Mouse (Mus musculus): ENCODE measurements around the gene Mfap1a. TPM values are rescaled to one million over a fixed set of nuclear protein-coding genes. Genes with fewer than 3 reads are reported as not detected.

Mfap1a gene
- 57.1 TPM for polyA plus RNA-seq (2015; fragmentation: Illumina TruSeq; extraction: RNeasy Lipid Tissue Mini Kit (QIAGEN cat#74804); ENCODE audit: insufficient read depth, low replicate concordance)

DNA sequence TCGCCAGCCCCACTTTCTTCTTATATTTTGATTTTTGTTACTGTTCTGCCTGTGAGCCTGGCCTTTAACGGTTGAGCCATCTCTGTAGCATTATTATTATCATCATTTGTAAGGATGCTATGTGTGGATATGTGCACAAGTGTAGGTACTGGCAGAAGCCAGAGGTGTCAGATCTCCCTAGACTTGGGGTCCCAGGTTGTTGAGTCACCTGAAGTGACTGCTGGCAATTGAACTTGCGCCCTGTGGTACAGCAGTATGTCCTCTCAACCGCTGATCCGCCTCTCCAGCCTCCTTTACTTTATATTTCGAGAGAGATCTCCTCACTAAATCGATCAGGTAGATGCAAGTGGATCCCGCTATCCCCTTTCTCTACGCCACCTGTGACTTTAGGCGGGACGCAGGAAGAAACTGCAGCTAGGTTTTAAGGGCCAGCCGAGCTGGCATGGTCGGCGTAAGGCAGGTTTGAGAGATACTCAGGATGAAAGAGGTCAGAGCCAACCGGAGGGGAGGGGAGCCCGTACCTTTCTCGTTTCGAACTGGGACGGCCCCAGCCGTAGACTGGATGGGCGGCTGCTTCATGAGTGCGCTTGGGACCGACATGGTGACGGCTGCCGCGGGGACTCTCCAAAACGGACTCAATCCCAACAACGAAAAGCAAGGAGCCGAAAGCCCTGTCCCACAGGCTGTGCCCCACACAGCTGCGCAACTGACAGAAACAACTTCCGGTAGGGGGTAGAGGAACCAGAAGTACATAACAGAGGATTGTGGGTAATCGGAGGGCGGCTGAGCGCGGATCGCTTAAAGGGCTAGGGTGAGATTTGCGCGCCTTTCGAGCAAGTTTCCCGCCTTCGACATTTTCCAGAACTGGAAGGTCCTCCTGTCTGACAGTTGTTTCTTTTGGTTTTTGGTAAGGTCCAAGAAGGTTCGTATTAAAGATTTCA lies at the start of gene Mfap1a, which contains the start of gene Wdr76:
TSS of gene Mfap1a (minus strand) at position 724 of the 941 bp plus-strand sequence.
TSS of gene Wdr76 (plus strand) at position 782 of the 941 bp plus-strand sequence.

DNA sequence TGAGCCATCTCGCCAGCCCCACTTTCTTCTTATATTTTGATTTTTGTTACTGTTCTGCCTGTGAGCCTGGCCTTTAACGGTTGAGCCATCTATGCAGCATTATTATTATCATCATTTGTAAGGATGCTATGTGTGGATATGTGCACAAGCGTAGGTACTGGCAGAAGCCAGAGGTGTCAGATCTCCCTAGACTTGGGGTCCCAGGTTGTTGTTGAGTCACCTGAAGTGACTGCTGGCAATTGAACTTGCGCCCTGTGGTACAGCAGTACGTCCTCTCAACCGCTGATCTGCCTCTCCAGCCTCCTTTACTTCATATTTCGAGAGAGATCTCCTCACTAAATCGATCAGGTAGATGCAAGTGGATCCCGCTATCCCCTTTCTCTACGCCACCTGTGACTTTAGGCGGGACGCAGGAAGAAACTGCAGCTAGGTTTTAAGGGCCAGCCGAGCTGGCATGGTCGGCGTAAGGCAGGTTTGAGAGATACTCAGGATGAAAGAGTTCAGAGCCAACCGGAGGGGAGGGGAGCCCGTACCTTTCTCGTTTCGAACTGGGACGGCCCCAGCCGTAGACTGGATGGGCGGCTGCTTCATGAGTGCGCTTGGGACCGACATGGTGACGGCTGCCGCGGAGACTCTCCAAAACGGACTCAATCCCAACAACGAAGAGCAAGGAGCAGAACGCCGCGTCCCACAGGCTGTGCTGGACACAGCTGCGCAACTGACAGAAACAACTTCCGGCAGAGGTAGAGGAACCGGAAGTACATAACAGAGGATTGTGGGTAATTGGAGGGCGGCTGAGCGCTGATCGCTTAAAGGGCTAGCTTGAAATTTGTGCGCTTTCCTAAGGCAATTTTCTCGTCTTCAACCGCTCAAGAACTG lies 32.9 kb downstream of the Mfap1a start, which contains the start of gene Mfap1b:
TSS of gene Mfap1b (minus strand) at position 767 of the 879 bp plus-strand sequence.

DNA sequence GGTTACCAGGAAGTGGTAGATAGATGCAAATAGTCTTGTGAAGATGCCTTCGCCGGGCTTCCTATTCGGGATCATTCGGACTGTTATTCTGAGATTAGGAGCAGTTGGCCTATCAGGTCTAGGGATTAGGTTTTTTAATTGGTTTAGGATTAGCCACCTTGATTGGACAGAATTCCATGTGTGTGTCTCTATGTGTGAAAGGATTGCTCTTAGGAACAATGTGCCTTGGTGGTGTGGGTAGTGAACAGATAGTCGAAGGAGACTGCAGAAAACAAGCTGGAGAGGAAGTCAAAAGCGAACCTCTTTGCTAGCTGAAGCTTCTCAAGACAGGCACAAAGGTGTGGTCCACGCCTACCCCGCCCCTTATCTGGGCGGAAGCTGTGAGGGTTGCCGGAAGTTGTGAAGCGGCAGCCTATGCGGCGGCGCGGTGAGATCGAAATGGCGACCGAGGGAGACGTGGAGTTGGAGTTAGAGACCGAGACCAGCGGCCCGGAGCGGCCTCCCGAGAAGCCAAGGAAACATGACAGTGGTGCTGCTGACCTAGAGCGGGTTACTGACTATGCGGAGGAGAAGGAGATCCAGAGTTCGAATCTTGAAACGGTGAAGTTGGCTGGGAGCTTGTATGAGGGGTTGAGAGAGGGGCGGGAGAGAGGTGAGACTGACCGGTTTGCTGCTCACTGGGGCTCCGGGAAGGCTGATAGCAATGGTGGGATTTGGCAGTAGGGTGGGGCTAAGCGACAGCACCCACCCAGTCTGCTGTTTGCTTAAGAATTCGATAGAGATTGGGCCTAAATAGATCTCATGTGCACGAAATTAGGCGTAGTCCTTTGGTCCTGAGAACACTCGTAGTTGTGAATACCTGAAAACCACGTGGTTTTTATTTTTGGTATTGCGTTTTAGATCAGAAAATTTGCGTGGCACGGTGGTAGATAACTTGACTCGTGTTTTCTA lies 49.5 kb downstream of the Mfap1a start, which contains the start of gene Serinc4:
TSS of gene Serinc4 (minus strand) at position 90 of the 951 bp plus-strand sequence.

GRCm38 (mm10) chr2:121452990-121453389 lies 53.5 kb downstream of the Mfap1a start, which contains the start of gene Hypk:
Gene Hypk, plus strand, starts transcription at chr2:121453290.

DNA sequence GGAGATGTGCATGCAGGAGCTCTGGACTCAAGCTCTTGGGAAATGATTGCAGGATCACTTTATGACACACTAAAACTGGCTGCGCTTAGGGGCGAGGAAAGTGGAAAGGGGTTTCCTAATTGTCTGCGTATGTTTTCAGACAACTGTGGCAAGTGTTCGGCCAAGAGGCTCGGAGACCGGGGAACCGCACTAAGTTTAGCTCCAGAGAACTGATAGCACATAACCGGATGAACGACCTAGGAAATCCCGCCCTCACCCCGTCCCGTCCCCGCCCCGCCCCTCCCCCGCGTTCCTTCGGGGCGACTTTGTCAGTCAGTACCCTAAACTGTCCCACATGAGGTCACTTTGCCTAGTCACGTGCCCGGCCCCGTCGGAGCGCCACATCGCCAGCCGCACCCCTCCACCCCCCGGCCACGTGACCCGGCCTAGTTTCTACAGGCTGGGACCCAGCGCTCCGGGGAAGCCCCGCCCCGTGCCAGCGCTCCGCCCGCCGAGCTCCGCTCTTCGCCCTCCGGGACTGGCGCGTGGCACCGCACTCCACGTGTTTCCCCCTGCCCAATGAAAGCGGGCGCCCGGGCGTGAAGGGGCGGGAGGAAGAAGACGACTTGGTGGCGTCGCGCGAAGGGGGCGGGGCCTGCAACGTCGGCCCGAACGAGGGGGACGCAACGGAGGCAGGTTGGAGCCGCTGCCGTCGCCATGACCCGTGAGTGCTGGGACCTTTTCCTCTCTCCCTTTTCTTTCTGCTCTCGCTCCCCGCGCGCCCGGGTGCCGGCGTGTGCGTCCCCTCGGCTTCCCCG lies 57.5 kb downstream of the Mfap1a start, which contains the start of gene Serf2:
TSS of gene Serf2 (plus strand) at position 457 of the 797 bp plus-strand sequence.

GRCm38 (mm10) chr2:121444178-121444577 lies 62.3 kb downstream of the Mfap1a start, which contains the start of gene Ell3:
Gene Ell3, minus strand, starts transcription at chr2:121444278.

Other genes starting within 250 kb of the Mfap1a start
- 42.3 TPM for gene Trp53bp1, start 235.3 kb downstream of the Mfap1a start, polyA plus RNA-seq (2015; fragmentation: Illumina TruSeq; extraction: RNeasy Lipid Tissue Mini Kit (QIAGEN cat#74804); ENCODE audit: insufficient read depth, low replicate concordance)
- gene Map1a, start 217.1 kb downstream of the Mfap1a start, polyA plus RNA-seq (2015; fragmentation: Illumina TruSeq; extraction: RNeasy Lipid Tissue Mini Kit (QIAGEN cat#74804); ENCODE audit: insufficient read depth, low replicate concordance) = 1.1 TPM
- 15.7 TPM for gene Ppip5k1, start 151.3 kb downstream of the Mfap1a start, polyA plus RNA-seq (2015; fragmentation: Illumina TruSeq; extraction: RNeasy Lipid Tissue Mini Kit (QIAGEN cat#74804); ENCODE audit: insufficient read depth, low replicate concordance)
- not detected for gene Ckmt1, start 149.0 kb downstream of the Mfap1a start, polyA plus RNA-seq (2015; fragmentation: Illumina TruSeq; extraction: RNeasy Lipid Tissue Mini Kit (QIAGEN cat#74804); ENCODE audit: insufficient read depth, low replicate concordance)
- gene Strc, start 119.5 kb downstream of the Mfap1a start, polyA plus RNA-seq (2015; fragmentation: Illumina TruSeq; extraction: RNeasy Lipid Tissue Mini Kit (QIAGEN cat#74804); ENCODE audit: insufficient read depth, low replicate concordance) = 0.30 TPM
- gene Pdia3, start 92.9 kb downstream of the Mfap1a start, polyA plus RNA-seq (2015; fragmentation: Illumina TruSeq; extraction: RNeasy Lipid Tissue Mini Kit (QIAGEN cat#74804); ENCODE audit: insufficient read depth, low replicate concordance) = 438 TPM
- 3.0 TPM for gene Catsper2, start 92.9 kb downstream of the Mfap1a start, polyA plus RNA-seq (2015; fragmentation: Illumina TruSeq; extraction: RNeasy Lipid Tissue Mini Kit (QIAGEN cat#74804); ENCODE audit: insufficient read depth, low replicate concordance)
- 64.5 TPM for gene Ell3, start 62.4 kb downstream of the Mfap1a start, polyA plus RNA-seq (2015; fragmentation: Illumina TruSeq; extraction: RNeasy Lipid Tissue Mini Kit (QIAGEN cat#74804); ENCODE audit: insufficient read depth, low replicate concordance)
- gene Serf2, start 57.5 kb downstream of the Mfap1a start, polyA plus RNA-seq (2015; fragmentation: Illumina TruSeq; extraction: RNeasy Lipid Tissue Mini Kit (QIAGEN cat#74804); ENCODE audit: insufficient read depth, low replicate concordance) = 211 TPM
- 42.9 TPM for gene Hypk, start 53.4 kb downstream of the Mfap1a start, polyA plus RNA-seq (2015; fragmentation: Illumina TruSeq; extraction: RNeasy Lipid Tissue Mini Kit (QIAGEN cat#74804); ENCODE audit: insufficient read depth, low replicate concordance)
- gene Serinc4, start 49.9 kb downstream of the Mfap1a start, polyA plus RNA-seq (2015; fragmentation: Illumina TruSeq; extraction: RNeasy Lipid Tissue Mini Kit (QIAGEN cat#74804); ENCODE audit: insufficient read depth, low replicate concordance) = 0.64 TPM
- gene Mfap1b, start 32.6 kb downstream of the Mfap1a start, polyA plus RNA-seq (2015; fragmentation: Illumina TruSeq; extraction: RNeasy Lipid Tissue Mini Kit (QIAGEN cat#74804); ENCODE audit: insufficient read depth, low replicate concordance) = 69.8 TPM
- gene Wdr76, start 58 bp upstream of the Mfap1a start, polyA plus RNA-seq (2015; fragmentation: Illumina TruSeq; extraction: RNeasy Lipid Tissue Mini Kit (QIAGEN cat#74804); ENCODE audit: insufficient read depth, low replicate concordance) = 19.7 TPM

All from spleen, adult 10 weeks (tissue).